Mouse (Mus musculus): ENCODE measurements around the gene Slc7a11. TPM values are rescaled to one million over a fixed set of nuclear protein-coding genes. Genes with fewer than 3 reads are reported as not detected.

The Slc7a11 gene
- polyA plus RNA-seq, 1 experiment from 2014 or later, result 2.7 TPM

GRCm38 (mm10) chr3:50344411-50344810 is 99.0 kb downstream of the Slc7a11 start:
- H3K4me2 ChIP-seq (ENCODE audit: low read length), result no peak overlapping the region
- H3K27me3 ChIP-seq (ENCODE audit: control insufficient read depth, insufficient read depth, low read depth, low read length), result no peaks in the 10 kb centered on the region
- H3K9ac ChIP-seq (ENCODE audit: low read depth, low read length), result no peak overlapping the region
- ATAC-seq, result no peak
- H3K9me3 ChIP-seq (replicated peaks; ENCODE audit: control insufficient read depth, low read length, poor library complexity, severe bottlenecking), result 0 out of 2 replicates have a peak, but pooled peaks cover 3% of the 10 kb centered on the region
- H3K36me3 ChIP-seq (ENCODE audit: control insufficient read depth, insufficient read depth, low read length), result no peaks in the 10 kb centered on the region
- WGBS, result 88% methylated on average over 1 of the region's 1 CpGs
- no peak overlapping the region for H3K4me3 ChIP-seq (ENCODE audit: low read depth, low read length)
- no peaks in the 10 kb centered on the region for H3K4me1 ChIP-seq (ENCODE audit: control insufficient read depth, insufficient read depth, low read length)
- H3K27ac ChIP-seq (ENCODE audit: low read length), result no peak overlapping the region

- no peak overlapping the region for H3K9ac ChIP-seq (ENCODE audit: low read depth, low read length)
- H3K4me1 ChIP-seq (ENCODE audit: control insufficient read depth, insufficient read depth, low read length), result no peaks in the 10 kb centered on the region
- H3K9me3 ChIP-seq (replicated peaks; ENCODE audit: control insufficient read depth, low read length, poor library complexity, severe bottlenecking), result no peaks in the 10 kb centered on the region
- H3K4me3 ChIP-seq (ENCODE audit: low read depth, low read length), result no peak overlapping the region
- no peaks in the 10 kb centered on the region for H3K36me3 ChIP-seq (ENCODE audit: control insufficient read depth, insufficient read depth, low read length)
- H3K27ac ChIP-seq (ENCODE audit: low read length), result no peak overlapping the region
- 70% methylated on average over 8 of the region's 8 CpGs for WGBS
- no peak overlapping the region for H3K4me2 ChIP-seq (ENCODE audit: low read length)
- H3K27me3 ChIP-seq (ENCODE audit: control insufficient read depth, insufficient read depth, low read depth, low read length), result no peaks in the 10 kb centered on the region
- no peak for ATAC-seq
These were observed 118.9 kb downstream of the Slc7a11 start for GRCm38 (mm10) chr3:50324524-50324923.

- Histone ChIP-seq H3K27me3 (ENCODE audit: control insufficient read depth, insufficient read depth, low read depth, low read length) (no peaks in the 10 kb centered on the region), H3K36me3 (ENCODE audit: control insufficient read depth, insufficient read depth, low read length) (no peaks in the 10 kb centered on the region), H3K4me3 (ENCODE audit: low read depth, low read length) (no peak overlapping the region), H3K9me3 (replicated peaks; ENCODE audit: control insufficient read depth, low read length, poor library complexity, severe bottlenecking) (no peaks in the 10 kb centered on the region), H3K4me2 (ENCODE audit: low read length) (no peak overlapping the region), H3K4me1 (ENCODE audit: control insufficient read depth, insufficient read depth, low read length) (no peaks in the 10 kb centered on the region), H3K9ac (ENCODE audit: low read depth, low read length) (no peak overlapping the region), H3K27ac (ENCODE audit: low read length) (no peak overlapping the region)
- WGBS, result 92% methylated on average over 7 of the region's 7 CpGs
- no peak for ATAC-seq
These were observed 119.5 kb downstream of the Slc7a11 start for GRCm38 (mm10) chr3:50323881-50324280.

GRCm38 (mm10) chr3:50320862-50321261 is 122.6 kb downstream of the Slc7a11 start:
- Histone ChIP-seq H3K9ac (ENCODE audit: low read depth, low read length) (no peak overlapping the region), H3K4me2 (ENCODE audit: low read length) (no peak overlapping the region), H3K4me1 (ENCODE audit: control insufficient read depth, insufficient read depth, low read length) (no peaks in the 10 kb centered on the region), H3K9me3 (replicated peaks; ENCODE audit: control insufficient read depth, low read length, poor library complexity, severe bottlenecking) (no peaks in the 10 kb centered on the region), H3K4me3 (ENCODE audit: low read depth, low read length) (no peak overlapping the region), H3K27ac (ENCODE audit: low read length) (no peak overlapping the region), H3K27me3 (ENCODE audit: control insufficient read depth, insufficient read depth, low read depth, low read length) (no peaks in the 10 kb centered on the region), H3K36me3 (ENCODE audit: control insufficient read depth, insufficient read depth, low read length) (no peaks in the 10 kb centered on the region)
- WGBS, result 85% methylated on average over 2 of the region's 2 CpGs
- no peak for ATAC-seq

GRCm38 (mm10) chr3:50318074-50318473 is 125.3 kb downstream of the Slc7a11 start:
- 36% methylated on average over 3 of the region's 3 CpGs for WGBS

GRCm38 (mm10) chr3:50313816-50314215 is 129.6 kb downstream of the Slc7a11 start:
- Histone ChIP-seq H3K9me3 (replicated peaks; ENCODE audit: control insufficient read depth, low read length, poor library complexity, severe bottlenecking) (no peaks in the 10 kb centered on the region), H3K27me3 (ENCODE audit: control insufficient read depth, insufficient read depth, low read depth, low read length) (no peaks in the 10 kb centered on the region), H3K9ac (ENCODE audit: low read depth, low read length) (no peak overlapping the region), H3K36me3 (ENCODE audit: control insufficient read depth, insufficient read depth, low read length) (no peaks in the 10 kb centered on the region), H3K4me2 (ENCODE audit: low read length) (no peak overlapping the region), H3K27ac (ENCODE audit: low read length) (no peak overlapping the region), H3K4me3 (ENCODE audit: low read depth, low read length) (no peak overlapping the region), H3K4me1 (ENCODE audit: control insufficient read depth, insufficient read depth, low read length) (no peaks in the 10 kb centered on the region)
- WGBS, result 62% methylated on average over 3 of the region's 3 CpGs
- ATAC-seq, result no peak

More at GRCm38 (mm10) chr3:50318074-50318473, 125.3 kb downstream of the Slc7a11 start:
- ATAC-seq, result no peak
- Histone ChIP-seq H3K9me3 (replicated peaks; ENCODE audit: control insufficient read depth, low read length, poor library complexity, severe bottlenecking) (no peaks in the 10 kb centered on the region), H3K4me3 (ENCODE audit: low read depth, low read length) (no peak overlapping the region), H3K4me1 (ENCODE audit: control insufficient read depth, insufficient read depth, low read length) (no peaks in the 10 kb centered on the region), H3K36me3 (ENCODE audit: control insufficient read depth, insufficient read depth, low read length) (no peaks in the 10 kb centered on the region), H3K27me3 (ENCODE audit: control insufficient read depth, insufficient read depth, low read depth, low read length) (no peaks in the 10 kb centered on the region), H3K9ac (ENCODE audit: low read depth, low read length) (no peak overlapping the region), H3K4me2 (ENCODE audit: low read length) (no peak overlapping the region), H3K27ac (ENCODE audit: low read length) (no peak overlapping the region)

- Histone ChIP-seq H3K4me3 (ENCODE audit: low read depth, low read length) (no peak overlapping the region), H3K27ac (ENCODE audit: low read length) (0 out of 2 replicates have a peak overlapping the region, but pooled peaks have one; percentile 4), H3K4me1 (ENCODE audit: control insufficient read depth, insufficient read depth, low read length) (0 out of 2 replicates have a peak, but pooled peaks cover 2% of the 10 kb centered on the region), H3K9me3 (replicated peaks; ENCODE audit: control insufficient read depth, low read length, poor library complexity, severe bottlenecking) (no peaks in the 10 kb centered on the region), H3K4me2 (ENCODE audit: low read length) (no peak overlapping the region), H3K36me3 (ENCODE audit: control insufficient read depth, insufficient read depth, low read length) (no peaks in the 10 kb centered on the region), H3K9ac (ENCODE audit: low read depth, low read length) (no peak overlapping the region), H3K27me3 (ENCODE audit: control insufficient read depth, insufficient read depth, low read depth, low read length) (no peaks in the 10 kb centered on the region)
- ATAC-seq, result no peak
- 55% methylated on average over 14 of the region's 14 CpGs for WGBS
These were observed 135.8 kb downstream of the Slc7a11 start for GRCm38 (mm10) chr3:50307339-50308327.

- no peak for ATAC-seq
These were observed 137.1 kb downstream of the Slc7a11 start for GRCm38 (mm10) chr3:50306334-50306733.

GRCm38 (mm10) chr3:50304137-50304536 is 139.3 kb downstream of the Slc7a11 start:
- Histone ChIP-seq H3K36me3 (ENCODE audit: control insufficient read depth, insufficient read depth, low read length) (no peaks in the 10 kb centered on the region), H3K4me2 (ENCODE audit: low read length) (no peak overlapping the region), H3K9me3 (replicated peaks; ENCODE audit: control insufficient read depth, low read length, poor library complexity, severe bottlenecking) (no peaks in the 10 kb centered on the region), H3K4me1 (ENCODE audit: control insufficient read depth, insufficient read depth, low read length) (peaks cover 11% of the 10 kb centered on the region; the same call in 1 of the 2 replicates), H3K27me3 (ENCODE audit: control insufficient read depth, insufficient read depth, low read depth, low read length) (no peaks in the 10 kb centered on the region), H3K9ac (ENCODE audit: low read depth, low read length) (no peak overlapping the region), H3K27ac (ENCODE audit: low read length) (no peak overlapping the region), H3K4me3 (ENCODE audit: low read depth, low read length) (no peak overlapping the region)
- WGBS, result 55% methylated on average over 4 of the region's 4 CpGs
- ATAC-seq, result no peak

More at GRCm38 (mm10) chr3:50306334-50306733, 137.1 kb downstream of the Slc7a11 start:
- H3K9me3 ChIP-seq (replicated peaks; ENCODE audit: control insufficient read depth, low read length, poor library complexity, severe bottlenecking), result no peaks in the 10 kb centered on the region
- 0 out of 2 replicates have a peak, but pooled peaks cover 2% of the 10 kb centered on the region for H3K4me1 ChIP-seq (ENCODE audit: control insufficient read depth, insufficient read depth, low read length)
- H3K4me2 ChIP-seq (ENCODE audit: low read length), result no peak overlapping the region
- no peak overlapping the region for H3K9ac ChIP-seq (ENCODE audit: low read depth, low read length)
- WGBS, result 63% methylated on average over 8 of the region's 8 CpGs
- H3K4me3 ChIP-seq (ENCODE audit: low read depth, low read length), result no peak overlapping the region
- no peaks in the 10 kb centered on the region for H3K36me3 ChIP-seq (ENCODE audit: control insufficient read depth, insufficient read depth, low read length)
- H3K27me3 ChIP-seq (ENCODE audit: control insufficient read depth, insufficient read depth, low read depth, low read length), result no peaks in the 10 kb centered on the region
- no peak overlapping the region for H3K27ac ChIP-seq (ENCODE audit: low read length)
